Mouse (Mus musculus): ENCODE data around the gene Ranbp17.

DNA sequence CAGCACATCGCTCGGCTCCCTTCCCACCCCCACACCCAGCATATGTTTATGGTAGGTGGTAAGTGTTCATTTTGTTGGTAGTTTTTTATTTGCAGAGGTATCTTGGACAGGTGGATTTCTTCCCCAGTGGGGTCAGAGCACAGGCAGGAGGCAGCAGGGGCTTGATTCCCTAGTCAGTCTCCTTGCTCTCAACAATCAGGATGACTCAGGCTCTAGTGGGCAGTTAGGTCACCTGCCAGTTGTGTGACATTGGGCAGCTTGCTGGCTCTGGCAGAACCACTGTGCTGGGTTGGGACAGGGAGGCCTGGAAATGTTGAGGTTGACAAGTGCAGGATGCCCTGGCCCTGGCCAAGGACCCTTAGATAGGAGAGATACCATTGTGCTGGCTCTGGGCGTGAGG is 308.6 kb downstream of the Ranbp17 start:
- TF ChIP-seq EP300 (optimal IDR thresholded peaks at IDR 0.05) (no peak), CTCF (IDR thresholded peaks at IDR 0.05; ENCODE audit: low read depth) (no peak)

All from stomach, postnatal 0 days (tissue).